Mouse (Mus musculus) gastrocnemius, adult 8-10 months (tissue): ENCODE data around the gene Ap3s2. TPM values are rescaled to one million over a fixed set of nuclear protein-coding genes. Genes with fewer than 3 reads are reported as not detected.

Experiments
- DNase-seq, 2 experiments: peaks; one replicate each; pipeline ENCODE4 v3.0.0; 2022; ENCODE audit warnings: low spot score in 2 of 2
- microRNA-seq: library from miRNA; unstranded; fragments of <30 nt; microRNA quantifications from one replicate; pipeline ENCODE4 v1.2.0, GENCODE M21; 2022
- total RNA-seq, 4 experiments: library from RNA; stranded (reverse); gene quantifications; 2 replicates each; pipeline ENCODE4 v1.2.4; 2022

The Ap3s2 gene
- total RNA-seq, 4 experiments from 2014 or later: 18.5 to 21.0 (median 20.0) TPM

- DNase-seq: peak in 1 of 2 experiments; percentile 36
Observed at GRCm38 (mm10) chr7:79847456-79848451, 72.7 kb downstream of the Ap3s2 start.

DNA sequence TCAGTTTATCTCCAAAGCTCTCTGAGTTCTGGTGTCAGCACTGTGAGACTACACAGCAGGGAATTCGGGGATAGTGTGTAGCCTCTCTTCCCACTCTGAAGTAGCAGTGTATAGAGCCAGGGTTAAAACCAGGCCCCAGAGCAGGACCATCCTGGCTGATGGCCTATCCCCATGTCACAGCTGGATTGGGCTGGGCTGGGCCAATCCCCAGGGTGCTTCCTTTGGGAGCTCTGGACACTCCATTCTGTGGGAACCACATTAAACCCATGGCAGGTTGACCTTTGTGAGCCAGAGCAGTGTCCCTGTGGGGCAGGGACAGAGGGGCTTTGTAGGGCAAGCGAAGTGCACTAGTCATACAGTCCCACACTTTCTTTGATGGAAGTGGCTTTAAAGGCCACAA, 74.1 kb downstream of the Ap3s2 start:
- no peak for DNase-seq

GRCm38 (mm10) chr7:79844090-79844802, 76.2 kb downstream of the Ap3s2 start:
- DNase-seq: no peak

DNA sequence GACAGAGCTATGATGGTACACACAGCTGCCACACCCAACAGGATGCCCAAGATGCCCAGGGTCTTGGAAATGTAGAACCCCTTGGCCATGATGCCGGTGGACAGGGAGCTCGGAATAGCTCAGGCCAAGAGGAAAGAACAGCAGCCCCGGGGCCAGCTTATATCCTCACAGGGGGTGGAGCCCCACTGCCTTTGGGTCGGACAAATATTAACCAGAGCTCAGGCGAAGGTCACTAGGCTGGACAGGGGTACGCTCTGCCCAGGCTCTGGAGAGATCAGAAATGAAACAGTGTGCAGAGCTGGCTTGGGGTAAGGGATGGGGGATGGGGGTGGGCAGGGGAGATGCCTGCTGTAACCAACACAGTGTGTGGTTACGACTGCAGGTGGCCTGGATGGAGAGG, 78.3 kb downstream of the Ap3s2 start:
- DNase-seq: no peak

- no peak for DNase-seq
Observed at GRCm38 (mm10) chr7:79837247-79837646, 83.2 kb downstream of the Ap3s2 start.

GRCm38 (mm10) chr7:79835196-79835595, 85.3 kb downstream of the Ap3s2 start:
- DNase-seq: no peak

- DNase-seq: no peak
Observed at GRCm38 (mm10) chr7:79832980-79833379, 87.5 kb downstream of the Ap3s2 start.

DNA sequence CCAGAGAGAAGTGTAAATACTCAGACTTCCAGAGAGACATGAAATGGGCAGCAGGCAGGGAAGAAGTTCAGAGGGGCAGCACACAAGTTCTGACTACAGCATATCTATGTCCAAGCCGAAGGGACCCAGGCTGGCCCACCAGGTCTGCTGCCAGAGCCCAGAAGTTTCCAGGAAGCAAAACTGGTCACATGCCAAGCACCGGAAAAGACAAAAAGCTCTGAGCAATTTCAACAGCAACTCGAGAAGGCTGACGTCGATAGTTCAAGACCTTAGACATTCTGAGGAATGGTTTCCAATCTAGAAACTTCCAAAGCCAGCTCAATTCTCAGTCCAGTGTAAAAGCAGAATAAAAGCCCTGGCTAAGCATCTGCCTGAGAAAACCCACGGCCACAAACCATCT, 88.9 kb downstream of the Ap3s2 start:
- DNase-seq: peak in 1 of 2 experiments; percentile 20

- no peak for DNase-seq
Observed at GRCm38 (mm10) chr7:79831145-79831544, 89.3 kb downstream of the Ap3s2 start.

DNA sequence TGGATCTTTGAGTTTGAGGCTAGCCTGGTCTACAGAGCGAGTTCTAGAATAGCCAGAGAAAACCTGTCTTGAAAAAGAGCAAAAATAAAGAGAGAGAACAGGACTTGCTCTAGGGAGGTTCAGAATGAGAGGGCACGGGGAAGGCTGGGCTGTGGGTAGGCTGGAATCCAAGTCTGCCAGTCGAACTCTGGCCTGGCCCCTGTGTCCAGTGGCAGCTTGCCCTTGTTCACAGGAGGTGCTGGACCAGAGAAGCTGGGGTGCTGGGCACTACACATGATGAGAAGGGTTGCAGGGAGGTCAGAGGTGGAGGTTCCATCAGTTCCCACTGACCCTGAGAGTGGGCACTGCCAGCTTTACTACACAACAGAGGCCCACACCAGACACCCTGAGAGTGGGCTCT, 92.1 kb downstream of the Ap3s2 start:
- DNase-seq: no peak

Small RNAs within 50 kb of the gene (microRNA-seq; reads per million reads assigned to microRNA genes)
- not detected for gene Gm24541

Other genes starting within 250 kb of the Ap3s2 start
- under 1 TPM; 0.27 to 0.52 (median 0.38) TPM for gene Kif7, start 204.9 kb downstream of the Ap3s2 start, total RNA-seq
- gene Plin1, start 187.7 kb downstream of the Ap3s2 start, total RNA-seq: 10 to 100 TPM in 2 of 4 experiments, 1 to 10 TPM in 2; 1.7 to 34.7 (median 15.1) TPM
- gene Pex11a, start 177.5 kb downstream of the Ap3s2 start, total RNA-seq: 10 to 100 TPM; 12.3 to 17.2 (median 12.7) TPM
- under 1 TPM in 2 of 4 experiments, not detected in 2; 0.11 to 0.13 TPM for gene Wdr93, start 177.5 kb downstream of the Ap3s2 start, total RNA-seq
- gene Mesp1, start 126.9 kb downstream of the Ap3s2 start, total RNA-seq: not detected
- not detected for gene Mesp2, start 109.9 kb downstream of the Ap3s2 start, total RNA-seq
- 1 to 10 TPM; 2.8 to 5.8 (median 3.5) TPM for gene Anpep, start 59.6 kb downstream of the Ap3s2 start, total RNA-seq
- gene Arpin, start 14.7 kb upstream of the Ap3s2 start, total RNA-seq: 1 to 10 TPM; 2.0 to 3.4 (median 2.7) TPM
- gene Zfp710, start 104.2 kb upstream of the Ap3s2 start, total RNA-seq: 10 to 100 TPM; 18.5 to 37.8 (median 27.3) TPM
- gene Idh2, start 194.7 kb upstream of the Ap3s2 start, total RNA-seq: 100 to 1,000 TPM; 295 to 383 (median 326) TPM